8 mouse cellular contexts compared by ENCODE assay signal in the genomic region with DNA sequence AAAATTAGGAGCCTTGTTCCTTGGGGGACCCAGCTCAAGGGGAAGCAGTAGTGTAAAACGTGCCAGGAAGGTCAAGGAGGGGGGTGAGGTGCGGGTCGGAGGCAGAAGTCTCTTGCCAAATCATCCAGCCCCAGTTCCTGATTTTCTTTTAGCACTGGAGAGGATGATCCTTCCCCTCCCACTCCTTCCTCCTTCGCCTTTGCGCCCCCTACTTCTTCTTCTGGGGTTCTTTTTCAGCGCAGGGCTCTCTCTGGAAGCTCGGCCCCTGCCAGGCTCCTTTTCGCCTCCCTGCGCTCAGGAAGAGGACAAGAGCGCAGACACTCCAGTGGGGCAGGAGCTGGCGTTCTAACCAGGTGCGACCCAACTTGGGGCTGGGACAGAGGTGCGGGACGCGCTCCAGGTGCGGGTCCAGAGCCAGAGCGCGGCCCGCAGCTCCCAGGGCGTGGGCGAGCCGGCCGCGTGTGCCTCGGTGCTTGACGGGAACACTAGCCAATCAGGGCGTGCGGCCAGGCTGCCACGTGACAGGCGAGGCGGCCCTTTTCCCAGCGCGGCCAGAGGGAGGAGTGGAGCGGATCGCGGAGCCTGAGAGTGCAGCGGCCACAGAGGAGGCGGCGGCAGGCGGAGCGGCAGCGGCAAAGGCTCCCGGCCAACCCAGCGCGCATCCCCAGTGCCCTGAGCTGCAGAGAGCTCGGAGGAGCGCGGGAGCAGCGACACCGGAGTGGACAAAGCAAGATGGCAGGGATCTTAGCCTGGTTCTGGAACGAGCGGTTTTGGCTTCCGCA. TPM values are rescaled to one million over a fixed set of nuclear protein-coding genes. Genes with fewer than 3 reads are reported as not detected.
A peak's percentile ranks its signal among the peaks of the same experiment; 100 is the strongest.
DNase-seq lines count a peak whose midpoint lies in the region; ATAC-seq and TF ChIP-seq lines count a peak whose summit lies in the region.

Gene Cers6 (plus strand): TSS at position 538 of the 782 bp plus-strand sequence.

- ATAC-seq in G1E (ENCODE audit: extremely low read depth, insufficient number of reproducible peaks, low FRiP score, poor library complexity, severe bottlenecking): peak; percentile 85
- peak; percentile 95 for ATAC-seq in frontal cortex, adult (ENCODE audit: low TSS enrichment)
- ATAC-seq in hematopoietic stem cell, adult 5-6 weeks (replicated peaks in 1 of 2; ENCODE audit: insufficient read depth in 1 of 2, low FRiP score in 2 of 2, low TSS enrichment in 1 of 2, low read depth in 1 of 2, poor library complexity in 2 of 2, severe bottlenecking in 2 of 2): peak; percentile 80 to 94
- peak; percentile 99 for ATAC-seq in lung, embryonic 15.5 days (ENCODE audit: borderline replicate concordance, extremely low read depth, low FRiP score, low TSS enrichment)

- peak within 1 kb of the TSS; percentile 86 for H3K4me2 ChIP-seq in lung, embryonic 15.5 days

- DNase-seq in G1E (ENCODE audit: low spot score): peak; percentile 98
- DNase-seq in cerebellum, adult 18-20 months: peak; percentile 98 to 99
- DNase-seq in layer of hippocampus, adult 9-10 months (ENCODE audit: low spot score): peak; percentile 84
- peak; percentile 87 to 88 for DNase-seq in thymus, adult 18-20 months

- peaks cover 6% of the 10 kb centered on the region for H3K36me3 ChIP-seq in G1E (replicated peaks)
- H3K36me3 ChIP-seq in lung, embryonic 15.5 days: no peaks in the 10 kb centered on the region

- peak; percentile 92 for TF ChIP-seq POLR2A in olfactory bulb, adult 2 months (IDR thresholded peaks at IDR 0.05; ENCODE audit: insufficient read depth, low read depth, low read length)

- H3K4me1 ChIP-seq in G1E (ENCODE audit: insufficient read depth, low read depth, low read length): peaks cover 36% of the 10 kb centered on the region
- H3K4me1 ChIP-seq in lung, embryonic 15.5 days: peaks cover 20% of the 10 kb centered on the region
- peaks cover 3% of the 10 kb centered on the region; the same call in 1 of the 2 replicates for H3K4me1 ChIP-seq in olfactory bulb, adult 2 months (ENCODE audit: control insufficient read depth, insufficient read depth, low read length)

- H3K27me3 ChIP-seq in G1E (ENCODE audit: insufficient read depth, low read length): no peaks in the 10 kb centered on the region
- H3K27me3 ChIP-seq in lung, embryonic 15.5 days: no peaks in the 10 kb centered on the region

- peak within 1 kb of the TSS; percentile 68 for H3K9ac ChIP-seq in lung, embryonic 15.5 days

- WGBS in lung, embryonic 15.5 days: under 1% methylated on average over 53 of the region's 53 CpGs
- WGBS in olfactory bulb, adult 2 months: under 1% methylated on average over 53 of the region's 53 CpGs

- TF ChIP-seq CTCF in G1E (IDR thresholded peaks at IDR 0.05; ENCODE audit: low read depth, low read length): no peak
- TF ChIP-seq CTCF in olfactory bulb, adult 2 months (IDR thresholded peaks at IDR 0.05; ENCODE audit: insufficient read depth, low read depth, low read length): no peak

- H3K4me3 ChIP-seq in G1E (ENCODE audit: low read depth, low read length): peak within 1 kb of the TSS; percentile 77
- H3K4me3 ChIP-seq in lung, embryonic 15.5 days: peak within 1 kb of the TSS; percentile 74
- H3K4me3 ChIP-seq in olfactory bulb, adult 2 months (ENCODE audit: insufficient read depth, low read depth, low read length): peak within 1 kb of the TSS; percentile 68

- peak within 1 kb of the TSS; percentile 81 for H3K27ac ChIP-seq in lung, embryonic 15.5 days
- H3K27ac ChIP-seq in olfactory bulb, adult 2 months (ENCODE audit: insufficient read depth, low read depth, low read length): peak within 1 kb of the TSS; percentile 86

- peaks cover 2% of the 10 kb centered on the region for H3K9me3 ChIP-seq in G1E (replicated peaks)
- no peaks in the 10 kb centered on the region for H3K9me3 ChIP-seq in lung, embryonic 15.5 days

RNA-seq across cellular contexts. Expression of gene Cers6, which starts in this region (rescaled TPM):
- total RNA-seq in G1E (2014; fragmentation: Nextera tagmentation) (92.4 and 103 TPM in 2 replicates), G1E (2017) (51.5 and 55.7 TPM in 2 replicates)
- 14.8 and 19.7 TPM in 2 replicates for polyA plus RNA-seq in G1E (2012)
- total RNA-seq in hematopoietic stem cell, adult 5-6 weeks (2017): 8.7 and 16.6 TPM in 2 replicates
- polyA plus RNA-seq in lung, embryonic 15.5 days (2015; fragmentation: Nextera tagmentation; extraction: Ambion mirVana): 18.9 and 21.3 TPM in 2 replicates
- polyA plus RNA-seq in olfactory bulb, adult 2 months (2012; ENCODE audit: insufficient read depth, insufficient read length, low replicate concordance, missing spikeins): not detected in 2 replicates

Comparison
In these comparisons a context has a peak if more than half of its experiments do, and no peak if none do; other contexts are left out.
1. Peak in every context shown above with its lines: DNase-seq, ATAC-seq, H3K4me3 ChIP-seq and H3K27ac ChIP-seq.